Mouse (Mus musculus) liver, embryonic 16.5 days (tissue): ENCODE data around the gene Trpt1. TPM values are rescaled to one million over a fixed set of nuclear protein-coding genes. Genes with fewer than 3 reads are reported as not detected.
A peak's percentile ranks its signal among the peaks of the same experiment; 100 is the strongest.

Experiments used
- ATAC-seq: fragments of 200-750 bp; cut with Nextera tagmentation; 2 replicates; pipeline ENCODE4 v1.8.0; 2017; ENCODE audit warnings: low read depth, mild to moderate bottlenecking, moderate number of reproducible peaks, moderate library complexity
- H3K27ac ChIP-seq: fragments of 300-500 bp; sonication (generic); 2 replicates; pipeline ENCODE4 v1.5.1; 2014; ENCODE audit warnings: mild to moderate bottlenecking, low read length
- H3K27me3 ChIP-seq: fragments of 300-500 bp; sonication (generic); 2 replicates; pipeline ENCODE4 v1.6.1; 2014; ENCODE audit warnings: low read depth, low read length, mixed read lengths; ENCODE audit not compliant: control insufficient read depth, insufficient read depth
- H3K36me3 ChIP-seq: fragments of 300-500 bp; sonication (generic); 2 replicates; pipeline ENCODE4 v1.6.1; 2014; ENCODE audit warnings: mild to moderate bottlenecking; ENCODE audit not compliant: control insufficient read depth, insufficient read depth
- H3K4me1 ChIP-seq: fragments of 300-500 bp; sonication (generic); 2 replicates; pipeline ENCODE4 v1.6.1; 2014; ENCODE audit warnings: low read depth, low read length, mixed read lengths; ENCODE audit not compliant: control insufficient read depth
- H3K4me2 ChIP-seq: fragments of 300-500 bp; sonication (generic); 2 replicates; pipeline ENCODE4 v1.6.1; 2014; ENCODE audit warnings: low read depth, low read length, mixed read lengths
- H3K4me3 ChIP-seq: fragments of 300-500 bp; sonication (generic); 2 replicates; pipeline ENCODE4 v1.5.1; 2014; ENCODE audit warnings: low read depth, mild to moderate bottlenecking, low read length
- H3K9ac ChIP-seq: fragments of 300-500 bp; sonication (generic); 2 replicates; pipeline ENCODE4 v1.6.1; 2014; ENCODE audit warnings: low read depth, low read length
- H3K9me3 ChIP-seq: fragments of 300-500 bp; sonication (generic); replicated peaks from 2 replicates; pipeline ENCODE4 v1.6.1; 2016; ENCODE audit warnings: low read length; ENCODE audit not compliant: control insufficient read depth
- WGBS: fragments of 180-500 bp; shearing (Covaris S2); extraction: QIAGEN DNeasy Blood & Tissue Kit; methylation state at CpG from one replicate; pipeline ENCODE4 v1.1.7; 2014; ENCODE audit not compliant: insufficient replicate concordance; 5-methylcytosine and 5-hydroxymethylcytosine counted together
- polyA plus RNA-seq: library from polyadenylated mRNA; unstranded; fragments of >200 nt; fragmentation: Nextera tagmentation; extraction: Ambion mirVana; gene quantifications from 2 replicates; pipeline ENCODE4 v1.2.1, GENCODE M21; 2015

Trpt1 gene
- polyA plus RNA-seq, 1 experiment from 2014 or later: 2.5 TPM

GRCm38 (mm10) chr19:6997721-6998290 lies 1.9 kb downstream of the Trpt1 start:
- no peak overlapping the region for H3K9ac ChIP-seq
- WGBS: 80% methylated on average over 9 of the region's 9 CpGs
- H3K4me3 ChIP-seq: no peak overlapping the region
- H3K36me3 ChIP-seq: peaks cover 41% of the 10 kb centered on the region
- H3K4me1 ChIP-seq: peaks cover 26% of the 10 kb centered on the region
- H3K4me2 ChIP-seq: no peak overlapping the region
- H3K9me3 ChIP-seq: no peaks in the 10 kb centered on the region
- no peak overlapping the region for H3K27ac ChIP-seq
- no peaks in the 10 kb centered on the region for H3K27me3 ChIP-seq
- no peak for ATAC-seq

GRCm38 (mm10) chr19:6999360-7000063 lies 3.6 kb downstream of the Trpt1 start:
- peaks cover 18% of the 10 kb centered on the region for H3K4me1 ChIP-seq
- no peak for ATAC-seq
- 86% methylated on average over 19 of the region's 19 CpGs for WGBS
- no peak overlapping the region for H3K4me2 ChIP-seq
- no peak overlapping the region for H3K4me3 ChIP-seq
- H3K27ac ChIP-seq: no peak overlapping the region
- H3K9ac ChIP-seq: no peak overlapping the region
- peaks cover 43% of the 10 kb centered on the region for H3K36me3 ChIP-seq
- H3K9me3 ChIP-seq: no peaks in the 10 kb centered on the region
- H3K27me3 ChIP-seq: no peaks in the 10 kb centered on the region

GRCm38 (mm10) chr19:7006892-7007593 lies 11.1 kb downstream of the Trpt1 start:
- Histone ChIP-seq H3K4me1 (no peaks in the 10 kb centered on the region), H3K27me3 (no peaks in the 10 kb centered on the region), H3K9ac (no peak overlapping the region), H3K27ac (no peak overlapping the region), H3K36me3 (peaks cover 9% of the 10 kb centered on the region), H3K4me2 (no peak overlapping the region), H3K4me3 (no peak overlapping the region), H3K9me3 (no peaks in the 10 kb centered on the region)
- whole genome bisulfite sequencing: 83% methylated on average over 9 of the region's 9 CpGs
- ATAC-seq: no peak

GRCm38 (mm10) chr19:7012426-7012825 lies 16.5 kb downstream of the Trpt1 start:
- Histone ChIP-seq H3K4me3 (no peak overlapping the region), H3K27me3 (no peaks in the 10 kb centered on the region), H3K27ac (no peak overlapping the region), H3K9ac (no peak overlapping the region), H3K4me2 (no peak overlapping the region), H3K36me3 (peaks cover 22% of the 10 kb centered on the region), H3K9me3 (no peaks in the 10 kb centered on the region), H3K4me1 (peaks cover 8% of the 10 kb centered on the region)
- 0 out of 2 replicates have a peak, but pooled peaks have one; percentile 11 for ATAC-seq
- 67% methylated on average over 4 of the region's 4 CpGs for WGBS

- Histone ChIP-seq H3K4me1 (peaks cover 11% of the 10 kb centered on the region), H3K27ac (no peak overlapping the region), H3K27me3 (no peaks in the 10 kb centered on the region), H3K4me2 (no peak overlapping the region), H3K36me3 (peaks cover 22% of the 10 kb centered on the region), H3K9me3 (no peaks in the 10 kb centered on the region), H3K4me3 (no peak overlapping the region), H3K9ac (no peak overlapping the region)
- no peak for ATAC-seq
- WGBS: 92% methylated on average over 9 of the region's 9 CpGs
Observed at GRCm38 (mm10) chr19:7013984-7014383, 18.1 kb downstream of the Trpt1 start.

- ATAC-seq: no peak
- H3K27me3 ChIP-seq: no peaks in the 10 kb centered on the region
- H3K4me2 ChIP-seq: no peak overlapping the region
- H3K4me1 ChIP-seq: peaks cover 11% of the 10 kb centered on the region
- H3K36me3 ChIP-seq: peaks cover 22% of the 10 kb centered on the region
- H3K4me3 ChIP-seq: no peak overlapping the region
- 89% methylated on average over 20 of the region's 20 CpGs for WGBS
- H3K9me3 ChIP-seq: no peaks in the 10 kb centered on the region
- no peak overlapping the region for H3K27ac ChIP-seq
- no peak overlapping the region for H3K9ac ChIP-seq
Observed at GRCm38 (mm10) chr19:7014481-7015135, 18.7 kb downstream of the Trpt1 start.

- H3K27ac ChIP-seq: peak overlapping the region; percentile 90
- 12% methylated on average over 12 of the region's 12 CpGs for WGBS
- peak; percentile 85 for ATAC-seq
Observed at GRCm38 (mm10) chr19:7017541-7018457, 21.9 kb downstream of the Trpt1 start.

GRCm38 (mm10) chr19:7018546-7018945 lies 22.6 kb downstream of the Trpt1 start:
- ATAC-seq: 0 out of 2 replicates have a peak, but pooled peaks have one; percentile 3
- Histone ChIP-seq H3K9me3 (no peaks in the 10 kb centered on the region), H3K27ac (peak overlapping the region; percentile 90), H3K9ac (peak overlapping the region; percentile 82), H3K4me1 (peaks cover 18% of the 10 kb centered on the region), H3K4me2 (peak overlapping the region; percentile 66), H3K4me3 (peak overlapping the region; percentile 76), H3K36me3 (peaks cover 40% of the 10 kb centered on the region), H3K27me3 (no peaks in the 10 kb centered on the region)
- WGBS: 17% methylated on average over 11 of the region's 11 CpGs

More at GRCm38 (mm10) chr19:7017541-7018457, 21.9 kb downstream of the Trpt1 start:
- peak overlapping the region; percentile 76 for H3K4me3 ChIP-seq
- H3K36me3 ChIP-seq: peaks cover 43% of the 10 kb centered on the region
- H3K4me2 ChIP-seq: peak overlapping the region; percentile 66
- H3K9ac ChIP-seq: peak overlapping the region; percentile 82
- H3K4me1 ChIP-seq: peaks cover 18% of the 10 kb centered on the region
- H3K9me3 ChIP-seq: no peaks in the 10 kb centered on the region
- H3K27me3 ChIP-seq: no peaks in the 10 kb centered on the region
